Mouse (Mus musculus) adrenal gland, postnatal 36 days (tissue): Measurements from ENCODE around the gene Olfr837. TPM values are rescaled to one million over a fixed set of nuclear protein-coding genes. Genes with fewer than 3 reads are reported as not detected.
"Not testable (repeated sequence)": the region's sequence is repeated elsewhere in the genome, so short reads cannot be mapped to it uniquely, and the experiment has no call there.

Experiments
- DNase-seq, 2 experiments: peaks; one replicate each; pipeline ENCODE4 v3.0.0; 2021; ENCODE audit warnings: mixed read lengths in 1 of 2
- long read RNA-seq, 2 experiments: library from polyadenylated mRNA; stranded (forward); transcript quantifications; one replicate each; pipeline ENCODE4 v2.0.0; 2021; ENCODE audit warnings: borderline sequencing depth in 2 of 2
- total RNA-seq, 2 experiments: library from RNA; stranded (reverse); gene quantifications; 2 replicates each; pipeline ENCODE4 v1.2.3; 2021

Gene Olfr837
- not detected for total RNA-seq
- long read RNA-seq, experiment 1: 0 reads
- long read RNA-seq, experiment 2: 0 reads

- no peak for DNase-seq
Observed at GRCm38 (mm10) chr9:19136017-19136416, at the start of gene Olfr837. TSS of gene Olfr837 (plus strand) at chr9:19136317.

GRCm38 (mm10) chr9:19092889-19093753, 43.0 kb upstream of the Olfr837 start:
- DNase-seq: not testable (repeated sequence)

GRCm38 (mm10) chr9:19097286-19097685, 38.8 kb upstream of the Olfr837 start:
- DNase-seq: no peak

GRCm38 (mm10) chr9:19120082-19120481, 16.0 kb upstream of the Olfr837 start, which contains the start of gene Olfr836:
TSS of gene Olfr836 (plus strand) at chr9:19120382.
- DNase-seq: no peak

GRCm38 (mm10) chr9:19177212-19177611, 41.1 kb downstream of the Olfr837 start, which contains the start of gene Olfr839-ps1:
TSS of gene Olfr839-ps1 (minus strand) at chr9:19177312.
- no peak for DNase-seq

Other genes with a start within 250 kb of the Olfr837 start
- gene Olfr832, start 199.2 kb upstream of the Olfr837 start, total RNA-seq: not detected
- not detected for gene Olfr834, start 148.3 kb upstream of the Olfr837 start, total RNA-seq
- not detected for gene Olfr835, start 103.6 kb upstream of the Olfr837 start, total RNA-seq
- gene Olfr836, start 15.9 kb upstream of the Olfr837 start, total RNA-seq: not detected
- not detected for gene Olfr839-ps1, start 41.0 kb downstream of the Olfr837 start, total RNA-seq
- not detected for gene Olfr843, start 115.7 kb downstream of the Olfr837 start, total RNA-seq
- not detected for gene Olfr844, start 180.0 kb downstream of the Olfr837 start, total RNA-seq
- gene Olfr845, start 200.1 kb downstream of the Olfr837 start, total RNA-seq: not detected
- not detected for gene Olfr846, start 227.7 kb downstream of the Olfr837 start, total RNA-seq
- gene Olfr847, start 242.4 kb downstream of the Olfr837 start, total RNA-seq: not detected